ENCODE assay signal across 10 mouse cellular contexts in genomic region chr11:22782705-22783124, GRCm38 (mm10).
DNase-seq lines count a peak whose midpoint lies in the region; ATAC-seq and TF ChIP-seq lines count a peak whose summit lies in the region.
"Had no signal": no experiment of that assay in that cellular context is flagged by ENCODE, and none has a peak within 500 bp of the region (broad histone marks: within the 10 kb centered on the region; RNA-seq: fewer than 3 reads in every experiment).

No protein-coding gene starts in this region.

- ATAC-seq in inflammation-experienced regulatory T-cells, adult 6 months: peak; percentile 78
- ATAC-seq in neutrophil, adult 5-6 weeks (ENCODE audit: extremely low read depth, insufficient number of reproducible peaks, low FRiP score, poor library complexity, severe bottlenecking): peak; percentile 96
- ATAC-seq: forebrain, embryonic 14.5 days had no signal

- no peak overlapping the region for H3K4me3 ChIP-seq in gastrocnemius, adult 2 months
- H3K4me3 ChIP-seq: limb, embryonic 12.5 days had no signal

- no peak for TF ChIP-seq CTCF in gastrocnemius, adult 2 months (IDR thresholded peaks at IDR 0.05)

- no peak overlapping the region for H3K27ac ChIP-seq in gastrocnemius, adult 2 months
- H3K27ac ChIP-seq: limb, embryonic 12.5 days had no signal

- peak; percentile 54 for DNase-seq in 416B (ENCODE audit: low read depth)
- DNase-seq in CD4-positive, CD25-positive, alpha-beta regulatory T cell, adult 2 months (ENCODE audit: low read depth, low spot score): peak; percentile 72
- no peak for DNase-seq in cerebellum, adult 18-20 months
- DNase-seq in gastrocnemius, adult 2 months: no peak
- no peak for DNase-seq in yolk sac, embryonic 10.5 days (ENCODE audit: low spot score)
- no peak for DNase-seq in urinary bladder, postnatal 10 days (ENCODE audit: low spot score)

- intact Hi-C loops in gastrocnemius, adult 2 months (cut with DNase I): no loop called here

Comparison
In these comparisons a context has a peak if more than half of its experiments do, and no peak if none do; other contexts are left out.
1. DNase-seq: peak in 416B (single experiment) and CD4-positive, CD25-positive, alpha-beta regulatory T cell, adult 2 months (single experiment); none in cerebellum, adult 18-20 months (0 of 2), gastrocnemius, adult 2 months (single experiment), yolk sac, embryonic 10.5 days (single experiment) and urinary bladder, postnatal 10 days (single experiment).